Mouse (Mus musculus) stomach, postnatal 0 days (tissue): Measurements from ENCODE around the gene 4930524J08Rik.

ENCODE experiments used
- CTCF ChIP-seq: IDR thresholded peaks from 2 replicates; pipeline ENCODE4 v1.5.1; 2016; ENCODE audit warnings: antibody characterized with exemption, low read depth, mild to moderate bottlenecking, moderate library complexity
- EP300 ChIP-seq: optimal IDR thresholded peaks from 2 replicates; pipeline ENCODE3; 2016; ENCODE audit warnings: antibody characterized with exemption

GRCm38 (mm10) chr5:100024403-100024802, 45.5 kb downstream of the 4930524J08Rik start:
- TF ChIP-seq CTCF (no peak), EP300 (no peak)
